Mouse (Mus musculus) liver, embryonic 14.5 days (tissue): ENCODE results near the gene Il34. TPM values are rescaled to one million over a fixed set of nuclear protein-coding genes. Genes with fewer than 3 reads are reported as not detected.
A peak's percentile ranks its signal among the peaks of the same experiment; 100 is the strongest.

Source experiments
- ATAC-seq: fragments of 200-750 bp; cut with Nextera tagmentation; 2 replicates; pipeline ENCODE4 v1.8.0; 2017; ENCODE audit warnings: moderate number of reproducible peaks, mild to moderate bottlenecking, moderate library complexity; ENCODE audit not compliant: insufficient read depth
- DNase-seq, 3 experiments: peaks; one replicate each; pipeline ENCODE4 v3.0.0-alpha.2; 2012 to 2013; ENCODE audit warnings: low read depth in 3 of 3, low spot score in 3 of 3
- H3K27ac ChIP-seq: fragments of 300-500 bp; sonication (generic); 2 replicates; pipeline ENCODE4 v1.5.1; 2014; ENCODE audit warnings: moderate library complexity, mild to moderate bottlenecking, control low read depth, inconsistent platforms
- H3K27me3 ChIP-seq: fragments of 300-500 bp; sonication (generic); 2 replicates; pipeline ENCODE4 v1.6.1; 2014; ENCODE audit warnings: mild to moderate bottlenecking, low read length, moderate library complexity; ENCODE audit not compliant: control insufficient read depth, insufficient read depth
- H3K36me3 ChIP-seq: fragments of 300-500 bp; sonication (generic); replicated peaks from 2 replicates; pipeline ENCODE4 v1.6.1; 2014; ENCODE audit warnings: low read depth; ENCODE audit not compliant: control insufficient read depth, insufficient read depth
- H3K4me1 ChIP-seq, 2 experiments: fragments of 200-500 bp in 1 of 2; fragments of 300-500 bp in 1 of 2; sonication (generic) in 1 of 2; replicated peaks; 2 replicates each; pipeline ENCODE4 v1.6.1; 2012 to 2014; ENCODE audit warnings: antibody characterized with exemption in 1 of 2, inconsistent platforms in 1 of 2, low read length in 1 of 2; ENCODE audit not compliant: control insufficient read depth in 2 of 2, insufficient read depth in 2 of 2
- H3K4me2 ChIP-seq: fragments of 300-500 bp; sonication (generic); 2 replicates; pipeline ENCODE4 v1.6.1; 2014; ENCODE audit warnings: low read depth, mild to moderate bottlenecking, control low read depth, moderate library complexity
- H3K4me3 ChIP-seq, 2 experiments: fragments of 200-500 bp in 1 of 2; fragments of 300-500 bp in 1 of 2; sonication (generic) in 1 of 2; 2 replicates each; pipeline ENCODE4 v1.5.1; 2012 to 2014; ENCODE audit warnings: low read depth in 2 of 2, low read length in 2 of 2, mild to moderate bottlenecking in 2 of 2, control low read depth in 1 of 2, inconsistent platforms in 1 of 2, moderate library complexity in 1 of 2; ENCODE audit not compliant: insufficient read depth in 1 of 2
- H3K9ac ChIP-seq: fragments of 300-500 bp; sonication (generic); replicated peaks from 2 replicates; pipeline ENCODE4 v1.6.1; 2014; ENCODE audit warnings: mild to moderate bottlenecking, control low read depth, moderate library complexity
- H3K9me3 ChIP-seq: fragments of 300-500 bp; sonication (generic); 2 replicates; pipeline ENCODE4 v1.6.1; 2016; ENCODE audit warnings: low read length, mixed read lengths; ENCODE audit not compliant: control insufficient read depth
- CTCF ChIP-seq: IDR thresholded peaks from 2 replicates; pipeline ENCODE4 v1.5.1; 2016; ENCODE audit warnings: antibody characterized with exemption, low read depth, control low read depth
- EP300 ChIP-seq: IDR thresholded peaks from 2 replicates; pipeline ENCODE4 v1.6.1; 2016; ENCODE audit warnings: antibody characterized with exemption, low read depth
- WGBS: fragments of 180-500 bp; shearing (Covaris S2); extraction: QIAGEN DNeasy Blood & Tissue Kit; methylation state at CpG from one replicate; pipeline ENCODE4 v1.1.7; 2014; ENCODE audit not compliant: insufficient replicate concordance; 5-methylcytosine and 5-hydroxymethylcytosine counted together
- polyA plus RNA-seq, 2 experiments: library from polyadenylated mRNA; depleted of rRNA in 1 of 2; stranded (reverse) in 1 of 2; unstranded in 1 of 2; fragments of >200 nt; fragmentation: Nextera tagmentation in 1 of 2; extraction: Ambion mirVana in 1 of 2; gene quantifications; 2 replicates each; pipeline versions ENCODE4 v1.2.1 to v1.2.3; 2012 to 2014

The Il34 gene
- polyA plus RNA-seq, 2 experiments = not detected

DNA sequence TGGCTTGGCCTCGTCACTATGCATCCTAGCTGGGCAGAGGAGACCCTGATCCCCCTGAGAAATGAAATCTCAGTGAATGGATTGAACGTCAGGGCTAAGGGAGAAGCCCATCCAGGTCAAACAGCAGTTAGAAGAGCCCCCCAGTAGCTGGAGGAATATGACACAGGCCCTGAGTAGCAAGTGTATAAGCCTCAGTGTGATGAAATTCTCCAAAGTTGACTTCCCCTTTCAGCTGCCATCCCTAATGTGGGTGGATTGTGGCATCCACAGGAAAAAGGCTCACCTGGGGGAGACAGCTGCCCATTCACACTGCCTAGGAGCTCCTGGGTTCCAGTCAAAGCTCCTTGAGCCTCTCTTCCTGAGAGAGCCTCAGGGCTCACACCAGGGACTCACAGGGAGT is 20.4 kb downstream of the Il34 start:
- Histone ChIP-seq H3K27me3 (no peaks in the 10 kb centered on the region), H3K36me3 (no peaks in the 10 kb centered on the region), H3K4me1 (peaks cover 0 to 4% of the 10 kb centered on the region in 2 experiments; a peak in 2 of 4 replicates), H3K27ac (no peak overlapping the region), H3K9ac (no peak overlapping the region), H3K9me3 (no peaks in the 10 kb centered on the region), H3K4me3 (no peak overlapping the region), H3K4me2 (no peak overlapping the region)
- no peak for DNase-seq
- 49% methylated on average over 2 of the region's 2 CpGs for WGBS
- no peak for TF ChIP-seq EP300
- TF ChIP-seq CTCF = no peak
- no peak for ATAC-seq

- TF ChIP-seq CTCF (no peak), EP300 (no peak)
- Histone ChIP-seq H3K27ac (no peak overlapping the region), H3K27me3 (no peaks in the 10 kb centered on the region), H3K36me3 (no peaks in the 10 kb centered on the region), H3K4me2 (no peak overlapping the region), H3K9me3 (no peaks in the 10 kb centered on the region), H3K9ac (no peak overlapping the region), H3K4me1 (no peaks in the 10 kb centered on the region), H3K4me3 (no peak overlapping the region)
- DNase-seq (no peak), ATAC-seq (no peak)
- 59% methylated on average over 13 of the region's 13 CpGs for WGBS
These were observed 25.6 kb downstream of the Il34 start for GRCm38 (mm10) chr8:110779924-110780718.

DNA sequence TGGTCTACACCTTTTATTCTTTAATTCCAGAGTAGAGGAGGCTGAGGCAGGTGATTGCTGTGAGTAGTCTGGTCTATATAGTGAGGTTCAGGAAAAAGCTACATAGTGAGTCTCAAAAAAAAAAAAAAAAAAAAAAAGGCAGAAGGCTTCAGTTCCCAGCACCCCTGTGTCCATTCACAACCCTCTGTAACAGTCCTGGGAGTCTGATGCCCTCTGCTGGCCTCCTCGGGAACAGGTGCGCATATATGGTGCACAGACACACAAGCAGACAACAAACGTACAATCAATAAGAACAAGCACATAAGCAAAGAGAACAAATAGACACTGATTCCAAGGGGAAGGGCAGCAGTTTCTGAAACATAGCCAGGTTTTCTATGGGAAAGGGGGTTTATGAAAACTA is 29.4 kb downstream of the Il34 start:
- Histone ChIP-seq H3K4me1 (no peaks in the 10 kb centered on the region), H3K4me3 (no peak overlapping the region), H3K9me3 (no peaks in the 10 kb centered on the region), H3K4me2 (no peak overlapping the region), H3K36me3 (no peaks in the 10 kb centered on the region), H3K27me3 (no peaks in the 10 kb centered on the region), H3K27ac (no peak overlapping the region), H3K9ac (no peak overlapping the region)
- WGBS = 89% methylated on average over 3 of the region's 3 CpGs
- DNase-seq = no peak
- TF ChIP-seq EP300 (no peak), CTCF (peak; percentile 32; the same call in 1 of the 2 replicates)
- ATAC-seq = no peak

GRCm38 (mm10) chr8:110775721-110776120 is 30.0 kb downstream of the Il34 start:
- TF ChIP-seq EP300 (no peak), CTCF (no peak)
- Histone ChIP-seq H3K9me3 (no peaks in the 10 kb centered on the region), H3K27me3 (no peaks in the 10 kb centered on the region), H3K4me1 (no peaks in the 10 kb centered on the region), H3K27ac (no peak overlapping the region), H3K9ac (no peak overlapping the region), H3K4me3 (no peak overlapping the region), H3K36me3 (no peaks in the 10 kb centered on the region), H3K4me2 (no peak overlapping the region)
- DNase-seq (no peak), ATAC-seq (no peak)
- 61% methylated on average over 3 of the region's 3 CpGs for WGBS

DNA sequence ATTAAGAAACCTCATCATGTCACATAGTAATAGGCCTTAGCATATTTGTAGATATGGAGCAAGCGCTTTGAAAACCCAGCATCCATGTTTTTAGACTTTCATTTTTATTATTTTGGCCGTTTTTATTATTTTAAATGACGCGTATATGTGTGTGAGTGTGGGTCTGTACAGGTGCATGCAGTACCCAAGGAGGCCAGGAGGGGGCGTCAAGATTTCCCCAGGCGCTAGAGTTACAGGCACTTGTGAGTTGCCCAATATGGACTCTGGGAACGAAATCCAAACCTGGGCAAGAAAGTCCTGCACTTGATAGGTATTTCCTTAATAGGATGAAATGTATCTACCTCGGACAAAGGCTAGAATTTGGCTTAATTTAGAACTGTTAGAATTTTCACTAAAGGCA is 30.4 kb downstream of the Il34 start:
- no peak for DNase-seq
- Histone ChIP-seq H3K4me1 (no peaks in the 10 kb centered on the region), H3K9ac (no peak overlapping the region), H3K27me3 (no peaks in the 10 kb centered on the region), H3K4me2 (no peak overlapping the region), H3K4me3 (no peak overlapping the region), H3K9me3 (no peaks in the 10 kb centered on the region), H3K36me3 (no peaks in the 10 kb centered on the region), H3K27ac (no peak overlapping the region)
- TF ChIP-seq CTCF (peak; percentile 73), EP300 (no peak)
- ATAC-seq = no peak
- WGBS = 66% methylated on average over 8 of the region's 8 CpGs
